Mouse (Mus musculus) forebrain, embryonic 15.5 days (tissue): ENCODE data around the gene Zfp503. TPM values are rescaled to one million over a fixed set of nuclear protein-coding genes. Genes with fewer than 3 reads are reported as not detected.
A peak's percentile ranks its signal among the peaks of the same experiment; 100 is the strongest.

Source experiments
- ATAC-seq: fragments of 200-750 bp; cut with Nextera tagmentation; replicated peaks from 2 replicates; pipeline ENCODE4 v1.8.0; 2017; ENCODE audit warnings: mild to moderate bottlenecking, moderate TSS enrichment, moderate library complexity
- H3K27ac ChIP-seq: fragments of 300-500 bp; sonication (generic); replicated peaks from 2 replicates; pipeline ENCODE4 v1.5.1; 2015; ENCODE audit warnings: mild to moderate bottlenecking, inconsistent platforms
- H3K27me3 ChIP-seq: fragments of 300-500 bp; sonication (generic); 2 replicates; pipeline ENCODE4 v1.6.1; 2015; ENCODE audit warnings: inconsistent platforms
- H3K36me3 ChIP-seq: fragments of 300-500 bp; sonication (generic); 2 replicates; pipeline ENCODE4 v1.6.1; 2015; ENCODE audit warnings: mild to moderate bottlenecking, inconsistent platforms
- H3K4me1 ChIP-seq: fragments of 300-500 bp; sonication (generic); 2 replicates; pipeline ENCODE4 v1.6.1; 2015; ENCODE audit warnings: inconsistent platforms
- H3K4me2 ChIP-seq: fragments of 300-500 bp; sonication (generic); replicated peaks from 2 replicates; pipeline ENCODE4 v1.6.1; 2015; ENCODE audit warnings: mild to moderate bottlenecking, inconsistent platforms
- H3K4me3 ChIP-seq: fragments of 300-500 bp; sonication (generic); 2 replicates; pipeline ENCODE4 v1.5.1; 2015; ENCODE audit warnings: mild to moderate bottlenecking, inconsistent platforms
- H3K9ac ChIP-seq: fragments of 300-500 bp; sonication (generic); replicated peaks from 2 replicates; pipeline ENCODE4 v1.6.1; 2015; ENCODE audit warnings: mild to moderate bottlenecking, inconsistent platforms
- H3K9me3 ChIP-seq: fragments of 300-500 bp; sonication (generic); 2 replicates; pipeline ENCODE4 v1.6.1; 2016; ENCODE audit warnings: inconsistent platforms
- WGBS: fragments of 180-500 bp; shearing (Covaris S2); methylation state at CpG from one replicate; pipeline ENCODE4 v1.1.7; 2015; ENCODE audit warnings: mixed read lengths; 5-methylcytosine and 5-hydroxymethylcytosine counted together
- polyA plus RNA-seq: library from polyadenylated mRNA; unstranded; fragments of >200 nt; fragmentation: Nextera tagmentation; extraction: Ambion mirVana; gene quantifications from 2 replicates; pipeline ENCODE4 v1.2.1, GENCODE M21; 2015

The Zfp503 gene
- polyA plus RNA-seq, 1 experiment from 2014 or later: 7.4 TPM

GRCm38 (mm10) chr14:21991856-21992255 is 2.5 kb upstream of the Zfp503 start:
- no peak overlapping the region for H3K27ac ChIP-seq
- H3K4me3 ChIP-seq: 0 out of 2 replicates have a peak overlapping the region, but pooled peaks have one; percentile 58
- peaks cover 75% of the 10 kb centered on the region for H3K27me3 ChIP-seq
- H3K4me1 ChIP-seq: peaks cover 55% of the 10 kb centered on the region
- ATAC-seq: no peak
- H3K36me3 ChIP-seq: no peaks in the 10 kb centered on the region
- H3K4me2 ChIP-seq: 0 out of 2 replicates have a peak overlapping the region, but pooled peaks have one; percentile 2
- 20% methylated on average over 5 of the region's 5 CpGs for WGBS
- no peaks in the 10 kb centered on the region for H3K9me3 ChIP-seq
- H3K9ac ChIP-seq: no peak overlapping the region

- peak overlapping the region; percentile 58 for H3K4me3 ChIP-seq
- ATAC-seq: no peak
- no peaks in the 10 kb centered on the region for H3K36me3 ChIP-seq
- peaks cover 60% of the 10 kb centered on the region for H3K4me1 ChIP-seq
- 0 out of 2 replicates have a peak overlapping the region, but pooled peaks have one; percentile 24 for H3K27ac ChIP-seq
- H3K4me2 ChIP-seq: peak overlapping the region; percentile 87
- WGBS: 3% methylated on average over 26 of the region's 26 CpGs
- no peak overlapping the region for H3K9ac ChIP-seq
- H3K9me3 ChIP-seq: no peaks in the 10 kb centered on the region
- peaks cover 73% of the 10 kb centered on the region for H3K27me3 ChIP-seq
Measured at GRCm38 (mm10) chr14:21991251-21991780, 1.9 kb upstream of the Zfp503 start.

GRCm38 (mm10) chr14:21990321-21991021 is 1.1 kb upstream of the Zfp503 start:
- Histone ChIP-seq H3K9me3 (no peaks in the 10 kb centered on the region), H3K9ac (peak overlapping the region; percentile 28; the same call in 1 of the 2 replicates), H3K27me3 (peaks cover 71% of the 10 kb centered on the region), H3K4me2 (peak overlapping the region; percentile 87), H3K4me3 (peak overlapping the region; percentile 58), H3K36me3 (no peaks in the 10 kb centered on the region), H3K27ac (peak overlapping the region; percentile 89), H3K4me1 (peaks cover 65% of the 10 kb centered on the region)
- 3% methylated on average over 31 of the region's 31 CpGs for WGBS
- ATAC-seq: no peak

- H3K4me2 ChIP-seq: peak overlapping the region; percentile 87
- peaks cover 72% of the 10 kb centered on the region for H3K27me3 ChIP-seq
- under 1% methylated on average over 26 of the region's 26 CpGs for WGBS
- no peaks in the 10 kb centered on the region for H3K36me3 ChIP-seq
- 0 out of 2 replicates have a peak overlapping the region, but pooled peaks have one; percentile 17 for H3K9ac ChIP-seq
- H3K4me3 ChIP-seq: peak overlapping the region; percentile 58
- H3K9me3 ChIP-seq: no peaks in the 10 kb centered on the region
- H3K4me1 ChIP-seq: peaks cover 58% of the 10 kb centered on the region
- H3K27ac ChIP-seq: peak overlapping the region; percentile 89
- no peak for ATAC-seq
Measured at GRCm38 (mm10) chr14:21988577-21989290, 667 bp downstream of the Zfp503 start.

GRCm38 (mm10) chr14:21987660-21988576 is 1.5 kb downstream of the Zfp503 start:
- H3K4me3 ChIP-seq: peak overlapping the region; percentile 58
- H3K36me3 ChIP-seq: no peaks in the 10 kb centered on the region
- peak; percentile 76 for ATAC-seq
- H3K4me1 ChIP-seq: peaks cover 65% of the 10 kb centered on the region
- WGBS: under 1% methylated on average over 73 of the region's 74 CpGs
- peak overlapping the region; percentile 87 for H3K4me2 ChIP-seq
- H3K9me3 ChIP-seq: no peaks in the 10 kb centered on the region
- H3K27me3 ChIP-seq: peaks cover 69% of the 10 kb centered on the region
- peak overlapping the region; percentile 89 for H3K27ac ChIP-seq
- H3K9ac ChIP-seq: peak overlapping the region; percentile 59

- under 1% methylated on average over 59 of the region's 61 CpGs for WGBS
- no peaks in the 10 kb centered on the region for H3K36me3 ChIP-seq
- peak overlapping the region; percentile 89 for H3K27ac ChIP-seq
- peak; percentile 15 for ATAC-seq
- H3K4me2 ChIP-seq: peak overlapping the region; percentile 87
- H3K27me3 ChIP-seq: peaks cover 69% of the 10 kb centered on the region
- peak overlapping the region; percentile 59 for H3K9ac ChIP-seq
- H3K4me1 ChIP-seq: peaks cover 74% of the 10 kb centered on the region
- H3K4me3 ChIP-seq: peak overlapping the region; percentile 58
- H3K9me3 ChIP-seq: no peaks in the 10 kb centered on the region
Measured at GRCm38 (mm10) chr14:21986733-21987659, 2.4 kb downstream of the Zfp503 start.

- Histone ChIP-seq H3K36me3 (no peaks in the 10 kb centered on the region), H3K4me2 (peak overlapping the region; percentile 87), H3K4me3 (peak overlapping the region; percentile 58), H3K27me3 (peaks cover 67% of the 10 kb centered on the region), H3K9me3 (no peaks in the 10 kb centered on the region), H3K4me1 (peaks cover 74% of the 10 kb centered on the region), H3K27ac (peak overlapping the region; percentile 89), H3K9ac (peak overlapping the region; percentile 59)
- under 1% methylated on average over 62 of the region's 62 CpGs for WGBS
- peak; percentile 33; the same call in 1 of the 2 replicates for ATAC-seq
Measured at GRCm38 (mm10) chr14:21985981-21986732, 3.2 kb downstream of the Zfp503 start.

- Histone ChIP-seq H3K36me3 (no peaks in the 10 kb centered on the region), H3K4me1 (peaks cover 73% of the 10 kb centered on the region), H3K4me3 (peak overlapping the region; percentile 58), H3K27ac (peak overlapping the region; percentile 89), H3K4me2 (peak overlapping the region; percentile 87), H3K9me3 (no peaks in the 10 kb centered on the region), H3K9ac (peak overlapping the region; percentile 59), H3K27me3 (peaks cover 66% of the 10 kb centered on the region)
- ATAC-seq: no peak
- 2% methylated on average over 32 of the region's 37 CpGs for WGBS
Measured at GRCm38 (mm10) chr14:21985426-21985931, 3.9 kb downstream of the Zfp503 start.

- H3K36me3 ChIP-seq: no peaks in the 10 kb centered on the region
- peak overlapping the region; percentile 89 for H3K27ac ChIP-seq
- H3K4me2 ChIP-seq: peak overlapping the region; percentile 87
- H3K27me3 ChIP-seq: peaks cover 66% of the 10 kb centered on the region
- peaks cover 69% of the 10 kb centered on the region for H3K4me1 ChIP-seq
- peak overlapping the region; percentile 58 for H3K4me3 ChIP-seq
- no peak for ATAC-seq
- WGBS: 4% methylated on average over 49 of the region's 49 CpGs
- no peaks in the 10 kb centered on the region for H3K9me3 ChIP-seq
- peak overlapping the region; percentile 59 for H3K9ac ChIP-seq
Measured at GRCm38 (mm10) chr14:21984757-21985425, 4.5 kb downstream of the Zfp503 start.
